Mouse (Mus musculus): ENCODE data around the gene Casp12. TPM values are rescaled to one million over a fixed set of nuclear protein-coding genes. Genes with fewer than 3 reads are reported as not detected.

Casp12 gene
- total RNA-seq, 2 experiments from 2014 or later: 12.7 to 16.8 TPM

Other genes starting within 250 kb of the Casp12 start
- 1 to 10 TPM; 2.4 to 3.3 TPM for gene Casp1, start 46.9 kb upstream of the Casp12 start, total RNA-seq (2021)
- gene Casp4, start 36.6 kb upstream of the Casp12 start, total RNA-seq (2021): 1 to 10 TPM; 4.2 to 4.5 TPM

All from adrenal gland, postnatal 10 days (tissue).